Mouse (Mus musculus) colon, adult 2 months (tissue): ENCODE measurements around the gene Gabpb2. TPM values are rescaled to one million over a fixed set of nuclear protein-coding genes. Genes with fewer than 3 reads are reported as not detected.

Source experiments
- polyA plus RNA-seq: library from polyadenylated mRNA; depleted of rRNA; stranded (reverse); fragments of >200 nt; gene quantifications from 2 replicates; pipeline ENCODE4 v1.2.3, GENCODE M21; 2012; rRNA removed

The Gabpb2 gene
- 7.3 and 7.6 TPM in 2 replicates for polyA plus RNA-seq

GRCm38 (mm10) chr3:95217255-95218134, at the start of gene Gabpb2:
Gene Gabpb2 (minus strand): TSS chr3:95217916.

GRCm38 (mm10) chr3:95250783-95251424, 33.2 kb upstream of the Gabpb2 start, which contains the start of gene Bnipl:
Gene Bnipl (minus strand): TSS chr3:95251193.

DNA sequence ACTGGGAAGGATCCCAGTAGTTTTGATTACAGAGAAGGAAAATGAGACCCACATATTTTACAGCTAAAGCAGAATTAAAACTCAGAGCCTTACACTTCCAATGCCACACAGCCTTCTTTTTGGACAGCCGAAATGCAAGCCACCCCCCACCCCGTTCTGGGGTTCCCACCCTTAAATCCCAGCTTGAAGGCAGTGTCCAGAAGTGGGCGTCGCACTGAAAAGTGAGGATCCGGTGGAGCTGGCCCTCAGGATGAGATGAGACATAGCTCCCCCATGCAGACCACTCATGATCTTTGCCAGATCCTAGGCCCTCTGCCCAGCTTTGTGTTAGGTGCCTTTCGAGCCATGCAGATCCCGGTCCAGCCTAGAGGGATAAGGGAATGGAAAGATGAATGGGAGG, 23.8 kb upstream of the Gabpb2 start, which contains the start of gene Gm128:
Gene Gm128, minus strand, starts transcription at position 101 of the 400 bp plus-strand sequence.

DNA sequence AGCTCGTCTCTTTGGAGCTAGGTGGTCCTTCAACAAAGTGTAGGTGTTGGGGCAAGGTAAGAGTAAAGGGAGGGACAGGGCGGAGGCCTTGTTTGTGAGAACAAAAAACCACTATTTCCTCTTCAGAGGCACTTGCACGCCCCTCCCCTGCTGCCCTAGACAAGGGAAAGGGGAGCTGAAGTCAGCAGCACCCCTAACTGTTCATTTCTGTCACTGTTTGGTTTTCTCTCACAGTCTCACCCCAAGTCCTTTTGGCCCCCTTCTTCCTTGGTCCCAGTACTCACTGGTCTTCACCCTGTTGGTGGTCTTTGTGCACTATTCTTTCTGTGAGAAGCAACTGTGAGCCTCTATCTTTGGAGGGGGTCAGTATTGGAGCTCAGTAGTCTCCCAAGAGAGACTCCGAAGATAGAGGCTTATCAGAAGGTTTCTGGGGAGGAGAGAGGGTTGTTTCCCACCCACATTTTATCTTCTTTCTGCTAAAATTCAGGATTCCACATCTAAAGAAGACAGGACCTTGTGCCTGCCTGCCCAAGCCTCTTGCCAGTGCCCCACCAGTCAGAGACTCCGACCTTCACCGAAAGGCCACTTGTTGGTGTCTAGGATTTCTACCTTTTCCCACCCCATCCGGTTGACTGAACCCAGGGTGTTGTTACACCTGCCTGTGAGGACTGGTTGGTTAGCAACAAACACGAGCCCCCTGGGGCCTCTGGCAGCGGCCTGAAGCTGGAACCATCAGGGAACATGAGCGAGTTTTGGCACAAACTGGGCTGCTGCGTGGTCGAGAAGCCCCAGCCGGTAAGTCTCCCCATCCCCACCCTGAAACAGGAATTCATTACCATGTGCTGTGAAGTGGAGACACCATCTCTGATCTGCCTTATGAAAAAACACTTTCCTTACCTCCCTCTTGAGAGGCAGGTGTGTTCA, 13.8 kb upstream of the Gabpb2 start, which contains the start of gene Mllt11:
Gene Mllt11, minus strand, starts transcription at position 874 of the 924 bp plus-strand sequence.

DNA sequence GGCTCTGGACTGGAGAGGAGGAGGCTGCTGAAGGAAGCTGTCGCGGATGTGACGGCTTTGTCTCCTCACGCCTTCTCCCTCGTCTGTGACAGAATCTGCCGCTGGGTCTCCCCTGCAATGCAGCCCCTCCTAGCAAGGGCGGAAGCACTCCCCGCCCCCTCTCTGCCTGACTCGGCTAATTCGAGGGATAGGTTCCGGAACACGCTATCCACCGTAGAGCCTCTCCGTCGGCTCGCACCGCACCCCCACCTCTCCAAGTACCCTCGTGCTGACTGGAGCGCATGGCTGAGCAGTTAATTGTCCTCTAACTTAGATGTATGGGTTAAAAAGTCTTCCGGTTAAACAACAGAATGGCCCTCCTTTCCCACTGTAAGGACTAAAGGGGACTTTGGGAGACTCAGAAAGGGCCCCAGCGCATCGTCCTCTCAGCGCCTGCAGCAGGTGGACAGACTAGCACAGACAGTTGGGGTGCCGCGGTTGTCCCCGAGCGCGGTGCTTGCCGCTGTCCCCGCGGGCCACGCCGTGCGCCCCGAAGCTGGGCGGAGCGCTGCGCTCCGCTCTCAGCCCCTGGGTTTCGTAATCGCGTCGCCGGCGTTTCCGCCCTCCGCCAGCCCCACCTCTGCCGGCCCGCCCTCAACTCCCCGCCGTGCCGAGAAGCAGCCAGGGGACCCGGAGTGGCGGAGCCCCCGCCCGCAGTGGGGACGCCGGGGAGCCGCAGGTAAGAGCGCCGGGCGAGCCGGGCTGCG, 10.6 kb upstream of the Gabpb2 start, which contains the start of gene Cdc42se1:
Gene Cdc42se1, plus strand, starts transcription at position 585 of the 746 bp plus-strand sequence.

DNA sequence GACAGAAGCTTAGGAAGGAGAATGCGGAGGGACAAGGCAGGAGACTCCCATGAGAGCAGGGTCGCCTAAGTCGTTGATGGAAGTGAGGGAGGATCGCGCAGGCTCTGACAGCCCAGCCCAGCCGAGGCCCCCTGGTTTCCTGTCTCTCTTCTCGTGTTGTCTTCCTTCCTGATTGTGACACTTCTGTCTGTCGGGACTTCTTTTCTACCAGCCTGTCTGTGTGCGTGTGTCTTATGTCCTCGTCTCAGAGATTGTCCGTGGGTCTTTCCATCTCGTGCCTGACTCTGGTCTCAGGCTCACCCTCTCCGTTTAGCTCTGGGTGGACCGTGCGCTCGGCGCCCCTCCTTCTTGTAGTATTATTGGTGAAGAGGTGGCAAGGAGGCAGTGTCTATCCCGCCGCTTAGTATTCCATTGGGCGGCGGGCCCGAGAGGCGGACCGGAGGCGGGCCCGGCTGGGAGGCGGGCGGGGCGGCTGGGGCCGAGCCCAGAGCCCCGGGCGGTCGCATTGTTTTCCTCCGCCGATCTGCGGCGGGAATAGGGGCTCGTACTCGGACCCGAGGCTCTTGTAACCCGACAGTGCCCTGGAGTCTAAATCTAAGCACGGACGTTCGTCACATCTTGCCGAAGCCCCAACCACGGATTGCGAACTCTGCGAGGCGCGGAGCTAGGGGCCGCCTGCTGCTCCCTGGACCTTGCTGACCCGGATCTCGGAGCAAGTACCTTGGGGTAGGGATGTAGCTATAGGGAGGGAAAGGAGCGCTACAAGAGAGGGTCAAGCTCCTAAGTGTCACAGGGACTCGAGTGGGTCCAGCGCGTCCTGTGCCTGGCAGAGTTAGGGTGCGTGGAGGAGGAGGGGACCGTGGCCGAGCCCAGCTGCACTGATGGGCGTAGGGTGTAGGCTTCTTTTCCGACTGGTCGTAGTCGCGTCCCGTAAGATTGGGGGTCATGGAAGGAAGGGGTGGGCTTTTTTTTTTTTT, 57.4 kb downstream of the Gabpb2 start, which contains the start of gene Sema6c:
Gene Sema6c, plus strand, starts transcription at position 471 of the 977 bp plus-strand sequence.

DNA sequence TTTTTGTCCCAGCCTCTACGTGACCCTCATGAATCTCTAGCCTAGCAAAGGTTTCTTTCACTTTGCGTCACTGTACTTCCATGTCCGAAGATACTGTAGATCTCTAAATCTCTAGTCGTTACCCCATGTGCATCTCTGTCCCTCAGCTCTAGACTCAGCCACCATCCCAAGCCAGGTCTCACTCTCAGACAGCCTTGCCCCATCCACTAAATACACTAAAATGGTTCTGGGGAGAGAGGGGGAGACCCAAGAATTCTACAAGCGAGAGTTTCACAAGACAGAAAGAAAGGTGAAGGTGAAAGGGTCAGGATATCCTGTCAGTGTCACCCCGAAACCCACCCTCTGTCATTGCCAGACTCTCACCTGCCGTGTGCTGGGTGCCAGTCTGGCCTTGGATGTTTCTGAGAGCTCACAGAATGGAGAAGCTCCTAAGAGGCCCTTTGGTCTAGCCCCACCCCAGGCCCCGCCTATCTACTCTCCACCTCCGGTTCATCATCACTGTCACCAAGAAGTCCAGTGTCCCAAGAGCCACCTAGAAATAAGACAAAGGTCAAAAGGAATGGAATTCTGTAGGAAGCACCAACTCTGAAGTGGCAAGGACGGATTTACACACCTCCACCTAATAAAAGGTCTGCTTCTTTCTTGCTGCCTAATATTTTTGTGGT, 75.6 kb downstream of the Gabpb2 start, which contains the start of gene Tnfaip8l2:
Gene Tnfaip8l2, minus strand, starts transcription at position 409 of the 665 bp plus-strand sequence.

DNA sequence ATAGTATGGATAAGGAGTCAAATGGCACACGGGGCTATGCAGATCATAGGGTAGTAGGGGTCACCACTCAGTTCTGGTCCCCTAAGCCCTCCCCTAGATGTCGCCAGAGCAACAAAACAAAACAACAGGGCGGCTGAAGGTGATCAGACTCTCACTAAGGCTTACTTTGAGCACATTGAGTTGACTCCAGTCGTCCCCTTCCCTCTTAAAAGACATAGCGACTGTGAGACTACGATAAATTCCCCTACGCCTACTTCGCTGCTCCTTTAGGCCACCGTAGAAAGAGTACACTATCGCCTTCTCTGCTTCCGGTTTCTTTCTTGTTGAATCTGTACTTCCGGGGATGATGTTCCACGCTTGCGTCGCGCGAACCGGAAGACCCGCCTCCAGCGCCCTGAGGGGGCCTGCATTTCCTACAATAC, 84.0 kb downstream of the Gabpb2 start, which contains the start of the genes Scnm1 and Lysmd1:
Gene Scnm1, minus strand, starts transcription at position 332 of the 422 bp plus-strand sequence.
Gene Lysmd1, plus strand, starts transcription at position 409 of the 422 bp plus-strand sequence.

Other genes with a start within 250 kb of the Gabpb2 start
- gene Pi4kb, start 243.2 kb downstream of the Gabpb2 start, polyA plus RNA-seq, result 28.7 and 32.1 TPM in 2 replicates
- gene Zfp687, start 202.5 kb downstream of the Gabpb2 start, polyA plus RNA-seq, result 22.6 and 24.0 TPM in 2 replicates
- 102 and 110 TPM in 2 replicates for gene Psmd4, start 175.3 kb downstream of the Gabpb2 start, polyA plus RNA-seq
- gene Pip5k1a, start 111.0 kb downstream of the Gabpb2 start, polyA plus RNA-seq, result 10.7 and 11.9 TPM in 2 replicates
- 68.0 and 78.0 TPM in 2 replicates for gene Vps72, start 106.9 kb downstream of the Gabpb2 start, polyA plus RNA-seq
- gene Tmod4, start 93.4 kb downstream of the Gabpb2 start, polyA plus RNA-seq, result 0.93 and 1.5 TPM in 2 replicates
- 26.0 and 28.9 TPM in 2 replicates for gene Scnm1, start 83.9 kb downstream of the Gabpb2 start, polyA plus RNA-seq
- gene Lysmd1, start 83.8 kb downstream of the Gabpb2 start, polyA plus RNA-seq, result 4.3 and 5.4 TPM in 2 replicates
- gene Tnfaip8l2, start 75.6 kb downstream of the Gabpb2 start, polyA plus RNA-seq, result 8.8 and 9.7 TPM in 2 replicates
- gene Sema6c, start 57.5 kb downstream of the Gabpb2 start, polyA plus RNA-seq, result 5.5 and 7.0 TPM in 2 replicates
- gene Cdc42se1, start 10.8 kb upstream of the Gabpb2 start, polyA plus RNA-seq, result 45.1 and 48.4 TPM in 2 replicates
- gene Mllt11, start 14.3 kb upstream of the Gabpb2 start, polyA plus RNA-seq, result 15.7 and 16.9 TPM in 2 replicates
- 0.51 and 0.64 TPM in 2 replicates for gene Gm128, start 23.7 kb upstream of the Gabpb2 start, polyA plus RNA-seq
- 5.2 and 5.5 TPM in 2 replicates for gene Bnipl, start 33.3 kb upstream of the Gabpb2 start, polyA plus RNA-seq
- 141 and 163 TPM in 2 replicates for gene Mindy1, start 63.4 kb upstream of the Gabpb2 start, polyA plus RNA-seq
- 10.7 and 12.5 TPM in 2 replicates for gene Prune1, start 64.2 kb upstream of the Gabpb2 start, polyA plus RNA-seq
- 1.3 and 1.5 TPM in 2 replicates for gene Anxa9, start 89.3 kb upstream of the Gabpb2 start, polyA plus RNA-seq
- 47.5 and 48.1 TPM in 2 replicates for gene Cers2, start 96.9 kb upstream of the Gabpb2 start, polyA plus RNA-seq
- 8.3 and 8.7 TPM in 2 replicates for gene Setdb1, start 139.3 kb upstream of the Gabpb2 start, polyA plus RNA-seq
- gene 4930558C23Rik, start 184.9 kb upstream of the Gabpb2 start, polyA plus RNA-seq, result not detected in 2 replicates
- 26.7 and 27.6 TPM in 2 replicates for gene Arnt, start 216.5 kb upstream of the Gabpb2 start, polyA plus RNA-seq